Mouse (Mus musculus) forebrain, embryonic 11.5 days (tissue): ENCODE data around the gene Ccser2. TPM values are rescaled to one million over a fixed set of nuclear protein-coding genes. Genes with fewer than 3 reads are reported as not detected.

Source experiments
- ATAC-seq: fragments of 200-750 bp; cut with Nextera tagmentation; replicated peaks from 2 replicates; pipeline ENCODE4 v1.8.0; 2017; ENCODE audit warnings: moderate TSS enrichment; ENCODE audit not compliant: low FRiP score
- DNase-seq: peaks from one replicate; pipeline ENCODE4 v3.0.0-alpha.2; 2017; ENCODE audit warnings: low spot score
- H3K27ac ChIP-seq: fragments of 300-500 bp; sonication (generic); 2 replicates; pipeline ENCODE4 v1.5.1; 2014; ENCODE audit warnings: low read depth, low read length
- H3K27me3 ChIP-seq: fragments of 300-500 bp; sonication (generic); 2 replicates; pipeline ENCODE4 v1.6.1; 2014; ENCODE audit warnings: mild to moderate bottlenecking, low read length, mixed read lengths; ENCODE audit not compliant: control insufficient read depth, insufficient read depth
- H3K36me3 ChIP-seq: fragments of 300-500 bp; sonication (generic); 2 replicates; pipeline ENCODE4 v1.6.1; 2014; ENCODE audit warnings: mild to moderate bottlenecking, low read length, moderate library complexity, mixed read lengths; ENCODE audit not compliant: control insufficient read depth, insufficient read depth
- H3K4me1 ChIP-seq: fragments of 300-500 bp; sonication (generic); replicated peaks from 2 replicates; pipeline ENCODE4 v1.6.1; 2014; ENCODE audit warnings: low read length, mixed read lengths; ENCODE audit not compliant: control insufficient read depth, insufficient read depth
- H3K4me2 ChIP-seq: fragments of 300-500 bp; sonication (generic); 2 replicates; pipeline ENCODE4 v1.6.1; 2014; ENCODE audit warnings: low read depth, mild to moderate bottlenecking, low read length, moderate library complexity, mixed read lengths; ENCODE audit not compliant: severe bottlenecking
- H3K4me3 ChIP-seq: fragments of 300-500 bp; sonication (generic); 2 replicates; pipeline ENCODE4 v1.5.1; 2014; ENCODE audit warnings: low read depth, low read length
- H3K9ac ChIP-seq: fragments of 300-500 bp; sonication (generic); 2 replicates; pipeline ENCODE4 v1.6.1; 2014; ENCODE audit warnings: low read length
- H3K9me3 ChIP-seq: fragments of 300-500 bp; sonication (generic); 2 replicates; pipeline ENCODE4 v1.6.1; 2016; ENCODE audit warnings: low read length, mixed read lengths; ENCODE audit not compliant: control insufficient read depth
- WGBS: fragments of 180-500 bp; shearing (Covaris S2); extraction: QIAGEN DNeasy Blood & Tissue Kit; methylation state at CpG from one replicate; pipeline ENCODE4 v1.1.7; 2014; 5-methylcytosine and 5-hydroxymethylcytosine counted together
- polyA plus RNA-seq: library from polyadenylated mRNA; unstranded; fragments of >200 nt; fragmentation: Nextera tagmentation; extraction: Ambion mirVana; gene quantifications from 2 replicates; pipeline ENCODE4 v1.2.1, GENCODE M21; 2014

Gene Ccser2
- polyA plus RNA-seq, 1 experiment from 2014 or later, result 30.2 TPM

DNA sequence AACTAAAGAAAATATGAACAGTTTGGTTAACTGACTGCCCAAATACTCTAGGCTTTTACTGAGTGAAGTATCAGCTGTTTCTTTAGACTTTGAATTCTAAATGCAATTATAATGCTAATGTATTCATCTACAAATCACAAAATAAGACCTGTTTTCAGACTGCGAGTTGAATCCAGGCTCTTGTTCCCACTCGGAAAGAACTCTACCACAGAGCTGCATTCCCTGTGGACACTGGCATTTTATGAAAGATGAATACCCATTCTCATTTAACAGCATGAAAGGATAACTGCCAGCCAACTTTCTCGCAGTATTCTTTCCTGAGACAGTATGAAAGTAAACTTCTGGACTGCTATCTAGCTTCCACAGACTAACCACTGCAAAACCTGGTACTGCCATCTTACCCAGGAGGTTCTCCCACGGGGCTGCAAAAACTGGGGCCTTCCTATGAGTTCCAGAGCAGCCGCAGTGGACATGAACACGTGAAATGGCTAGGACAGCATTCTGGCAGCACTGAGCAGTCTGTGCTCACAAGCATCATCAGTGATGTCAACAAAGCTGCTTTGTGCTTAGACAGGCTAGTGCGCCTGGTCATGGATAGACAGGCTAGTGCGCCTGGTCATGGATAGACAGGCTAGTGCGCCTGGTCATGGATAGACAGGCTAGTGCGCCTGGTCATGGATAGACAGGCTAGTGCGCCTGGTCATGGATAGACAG, 62.6 kb downstream of the Ccser2 start:
- 82% methylated on average over 8 of the region's 11 CpGs for WGBS
- Histone ChIP-seq H3K4me2 (no peak overlapping the region), H3K4me1 (no peaks in the 10 kb centered on the region), H3K36me3 (no peaks in the 10 kb centered on the region), H3K27me3 (no peaks in the 10 kb centered on the region), H3K9ac (no peak overlapping the region), H3K4me3 (no peak overlapping the region), H3K27ac (no peak overlapping the region), H3K9me3 (no peaks in the 10 kb centered on the region)
- DNase-seq (no peak), ATAC-seq (no peak)

DNA sequence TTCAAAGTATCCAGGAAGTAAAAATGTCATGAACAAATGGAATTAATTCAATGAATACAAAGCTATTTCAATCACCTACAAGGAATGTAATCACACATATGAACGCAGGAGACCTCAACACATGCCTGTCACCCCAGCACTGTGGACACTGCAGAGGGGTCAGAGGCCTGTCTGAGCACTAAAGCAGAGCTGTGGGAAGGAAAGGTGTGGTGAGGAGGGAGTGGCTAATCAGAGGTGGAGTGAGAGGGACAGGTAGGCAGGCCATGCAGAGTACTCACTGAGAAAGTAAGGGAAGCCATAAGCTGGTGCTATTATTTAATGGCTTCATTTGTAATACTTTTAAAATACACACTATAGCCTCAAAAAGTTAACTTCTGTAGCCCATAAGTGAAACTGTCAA, 64.4 kb downstream of the Ccser2 start:
- Histone ChIP-seq H3K9me3 (no peaks in the 10 kb centered on the region), H3K9ac (no peak overlapping the region), H3K27me3 (no peaks in the 10 kb centered on the region), H3K27ac (no peak overlapping the region), H3K36me3 (no peaks in the 10 kb centered on the region), H3K4me1 (no peaks in the 10 kb centered on the region), H3K4me3 (no peak overlapping the region), H3K4me2 (no peak overlapping the region)
- ATAC-seq, result no peak
- 88% methylated on average over 1 of the region's 1 CpGs for WGBS
- no peak for DNase-seq

GRCm38 (mm10) chr14:36900883-36901282, 67.7 kb downstream of the Ccser2 start:
- no peaks in the 10 kb centered on the region for H3K4me1 ChIP-seq
- no peak overlapping the region for H3K9ac ChIP-seq
- ATAC-seq (no peak), DNase-seq (no peak)
- H3K36me3 ChIP-seq, result no peaks in the 10 kb centered on the region
- H3K9me3 ChIP-seq, result no peaks in the 10 kb centered on the region
- no peak overlapping the region for H3K4me2 ChIP-seq
- no peak overlapping the region for H3K4me3 ChIP-seq
- no peaks in the 10 kb centered on the region for H3K27me3 ChIP-seq
- no peak overlapping the region for H3K27ac ChIP-seq

DNA sequence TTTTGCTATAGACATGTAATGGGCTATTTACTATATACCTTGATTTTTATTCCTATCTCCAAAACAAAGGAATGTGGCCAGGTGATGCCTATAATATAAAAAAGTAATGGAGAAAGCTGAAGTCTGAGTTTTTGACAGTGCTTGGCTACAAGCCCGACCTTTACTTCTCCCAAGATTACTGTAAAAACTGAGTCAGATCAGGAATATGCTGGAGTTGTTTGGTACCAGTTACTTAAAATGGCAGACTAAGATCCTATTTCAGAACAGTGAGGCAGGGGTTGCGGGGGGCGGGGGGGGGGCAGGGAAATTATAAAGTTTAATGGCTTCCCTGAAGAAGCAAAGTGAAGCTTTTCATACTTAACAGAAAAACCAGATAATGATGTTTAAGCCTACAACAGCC, 73.9 kb downstream of the Ccser2 start:
- Histone ChIP-seq H3K9me3 (no peaks in the 10 kb centered on the region), H3K4me3 (no peak overlapping the region), H3K36me3 (no peaks in the 10 kb centered on the region), H3K27ac (no peak overlapping the region), H3K4me1 (no peaks in the 10 kb centered on the region), H3K9ac (no peak overlapping the region), H3K27me3 (no peaks in the 10 kb centered on the region), H3K4me2 (no peak overlapping the region)
- 92% methylated on average over 3 of the region's 3 CpGs for WGBS
- DNase-seq (no peak), ATAC-seq (no peak)

DNA sequence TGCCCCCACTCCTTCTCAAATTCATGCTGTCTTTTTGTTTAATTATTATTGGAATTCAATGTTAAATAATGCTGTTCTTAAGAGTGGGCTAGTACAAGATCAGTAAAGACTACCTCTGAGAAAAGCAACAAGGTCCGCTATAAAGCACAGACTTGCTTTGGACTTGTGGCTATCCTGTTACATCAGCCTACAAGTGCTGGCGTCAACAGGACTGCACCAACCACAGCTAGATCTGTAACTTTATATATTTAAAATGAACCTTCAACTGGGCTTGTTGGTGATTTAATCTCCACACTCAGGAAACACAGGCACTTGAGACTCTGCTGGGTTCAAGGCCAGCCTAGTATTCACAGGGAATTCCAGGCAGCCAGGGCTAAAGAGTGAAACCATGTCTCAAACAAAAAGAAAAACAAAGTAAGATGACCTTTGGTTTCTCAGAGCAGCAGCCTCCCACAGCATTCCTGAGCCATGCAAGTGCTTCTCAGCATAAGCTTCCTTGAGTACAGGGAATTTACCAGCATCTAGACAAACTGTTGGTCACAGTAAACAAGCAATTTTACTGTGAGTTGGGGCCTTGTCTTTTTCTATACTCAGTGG, 75.7 kb downstream of the Ccser2 start:
- Histone ChIP-seq H3K27me3 (no peaks in the 10 kb centered on the region), H3K4me3 (no peak overlapping the region), H3K36me3 (no peaks in the 10 kb centered on the region), H3K4me2 (no peak overlapping the region), H3K9me3 (no peaks in the 10 kb centered on the region), H3K27ac (no peak overlapping the region), H3K4me1 (no peaks in the 10 kb centered on the region), H3K9ac (no peak overlapping the region)
- DNase-seq (no peak), ATAC-seq (no peak)
- WGBS, result 75% methylated on average over 2 of the region's 2 CpGs

DNA sequence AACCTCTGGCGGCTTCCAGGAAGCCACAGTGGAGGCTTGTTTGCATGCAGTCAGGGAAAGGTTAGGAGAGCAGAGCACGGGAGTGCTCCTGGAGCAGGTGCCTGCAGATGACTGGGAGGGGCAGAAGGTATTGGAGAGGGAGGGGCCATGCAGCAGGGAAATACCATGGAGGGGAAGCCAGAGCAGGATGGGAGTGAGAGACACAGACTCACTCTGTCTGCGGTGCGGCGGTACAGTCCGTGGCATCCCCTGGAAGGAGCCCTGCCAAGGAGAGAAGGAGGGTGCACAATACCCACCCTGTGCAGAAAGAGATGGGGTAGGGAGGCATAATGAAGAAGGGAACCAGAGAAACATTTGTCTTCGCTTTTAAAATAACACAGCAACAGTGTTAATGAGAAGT, 78.4 kb downstream of the Ccser2 start:
- no peak overlapping the region for H3K27ac ChIP-seq
- no peaks in the 10 kb centered on the region for H3K27me3 ChIP-seq
- H3K4me3 ChIP-seq, result no peak overlapping the region
- H3K4me2 ChIP-seq, result no peak overlapping the region
- 86% methylated on average over 7 of the region's 7 CpGs for WGBS
- no peak for DNase-seq
- H3K9ac ChIP-seq, result no peak overlapping the region
- no peaks in the 10 kb centered on the region for H3K36me3 ChIP-seq
- no peaks in the 10 kb centered on the region for H3K4me1 ChIP-seq
- no peaks in the 10 kb centered on the region for H3K9me3 ChIP-seq
- no peak for ATAC-seq

- H3K4me1 ChIP-seq, result no peaks in the 10 kb centered on the region
- no peaks in the 10 kb centered on the region for H3K27me3 ChIP-seq
- 92% methylated on average over 5 of the region's 5 CpGs for WGBS
- H3K27ac ChIP-seq, result no peak overlapping the region
- no peak for ATAC-seq
- H3K9me3 ChIP-seq, result no peaks in the 10 kb centered on the region
- H3K36me3 ChIP-seq, result no peaks in the 10 kb centered on the region
- H3K4me3 ChIP-seq, result no peak overlapping the region
- no peak overlapping the region for H3K4me2 ChIP-seq
- no peak overlapping the region for H3K9ac ChIP-seq
- DNase-seq, result no peak
These were observed 82.9 kb downstream of the Ccser2 start for GRCm38 (mm10) chr14:36885680-36886079.

- 94% methylated on average over 1 of the region's 1 CpGs for WGBS
- no peaks in the 10 kb centered on the region for H3K9me3 ChIP-seq
- H3K27ac ChIP-seq, result no peak overlapping the region
- no peak overlapping the region for H3K9ac ChIP-seq
- ATAC-seq (no peak), DNase-seq (no peak)
- no peak overlapping the region for H3K4me2 ChIP-seq
- H3K36me3 ChIP-seq, result no peaks in the 10 kb centered on the region
- no peaks in the 10 kb centered on the region for H3K27me3 ChIP-seq
- H3K4me1 ChIP-seq, result no peaks in the 10 kb centered on the region
- no peak overlapping the region for H3K4me3 ChIP-seq
These were observed 83.5 kb downstream of the Ccser2 start for GRCm38 (mm10) chr14:36885117-36885516.

DNA sequence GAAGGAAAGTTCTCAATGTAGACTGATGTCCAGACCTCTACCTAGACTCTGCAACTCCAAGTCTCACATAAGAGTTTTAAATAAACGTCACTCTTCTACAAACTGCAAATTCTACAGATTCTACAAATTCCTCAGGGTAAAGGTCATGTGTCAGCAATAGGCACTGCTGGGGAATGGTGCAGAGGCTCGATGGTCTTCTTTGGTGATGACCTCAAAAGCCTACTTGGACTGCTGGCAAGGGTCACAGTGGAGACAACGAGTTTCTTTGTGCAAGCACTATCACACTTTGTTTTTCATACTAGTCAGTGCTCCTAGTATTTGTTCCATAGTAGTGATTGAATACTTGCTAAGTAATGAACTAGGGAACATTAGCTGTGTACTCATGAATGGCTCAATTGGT, 85.0 kb downstream of the Ccser2 start:
- no peaks in the 10 kb centered on the region; the same call in 1 of the 2 replicates for H3K36me3 ChIP-seq
- WGBS, result 46% methylated on average over 3 of the region's 3 CpGs
- no peak for DNase-seq
- ATAC-seq, result no peak
- no peak overlapping the region for H3K27ac ChIP-seq
- H3K27me3 ChIP-seq, result no peaks in the 10 kb centered on the region
- H3K9ac ChIP-seq, result no peak overlapping the region
- H3K9me3 ChIP-seq, result no peaks in the 10 kb centered on the region
- no peak overlapping the region for H3K4me3 ChIP-seq
- no peak overlapping the region for H3K4me2 ChIP-seq
- H3K4me1 ChIP-seq, result no peaks in the 10 kb centered on the region
